Mouse (Mus musculus) thymus, postnatal 4 days (tissue): ENCODE data around the gene Pip.

Source experiments
- DNase-seq: peaks from one replicate; pipeline ENCODE4 v3.0.0; 2021

The Pip gene

DNA sequence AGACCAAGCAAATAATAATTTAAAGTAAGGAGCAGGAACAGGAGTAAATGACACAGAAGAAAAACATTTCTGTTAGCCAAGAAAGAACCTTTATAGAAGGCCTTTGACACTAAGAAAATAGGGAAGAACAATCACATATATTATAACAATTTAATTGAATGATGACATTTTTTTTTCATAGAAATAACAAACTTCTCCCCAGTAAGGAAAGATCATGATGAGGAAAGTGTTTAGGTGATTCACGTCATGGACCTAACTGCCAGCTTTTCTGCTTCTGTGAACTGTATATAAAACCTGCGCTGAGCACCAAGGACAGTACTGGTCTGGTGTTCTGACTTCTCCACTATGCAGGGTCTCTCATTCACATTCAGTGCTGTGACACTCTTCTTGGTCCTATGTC lies at the start of gene Pip:
Gene Pip (plus strand): TSS at position 301 of the 400 bp plus-strand sequence.
- DNase-seq, result no peak

DNA sequence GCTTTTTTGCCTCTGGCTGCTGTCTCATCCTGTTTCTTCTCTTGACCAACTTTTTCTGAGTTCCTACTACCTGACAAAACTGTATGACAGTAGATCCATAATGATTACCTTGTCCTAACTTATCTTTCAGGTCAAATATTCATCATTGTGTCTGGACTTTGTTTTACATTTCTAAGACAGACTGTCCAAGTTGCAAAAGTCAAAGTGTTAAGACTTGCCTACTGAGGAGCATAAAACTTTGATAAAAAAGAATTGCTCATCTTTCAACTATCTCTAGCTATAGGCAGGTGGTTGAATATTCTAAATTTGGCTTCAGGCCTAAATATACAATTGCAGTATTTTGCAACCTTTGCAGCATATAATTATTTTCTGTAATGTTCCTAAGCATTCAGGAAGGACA lies 23.2 kb upstream of the Pip start:
- DNase-seq, result no peak

DNA sequence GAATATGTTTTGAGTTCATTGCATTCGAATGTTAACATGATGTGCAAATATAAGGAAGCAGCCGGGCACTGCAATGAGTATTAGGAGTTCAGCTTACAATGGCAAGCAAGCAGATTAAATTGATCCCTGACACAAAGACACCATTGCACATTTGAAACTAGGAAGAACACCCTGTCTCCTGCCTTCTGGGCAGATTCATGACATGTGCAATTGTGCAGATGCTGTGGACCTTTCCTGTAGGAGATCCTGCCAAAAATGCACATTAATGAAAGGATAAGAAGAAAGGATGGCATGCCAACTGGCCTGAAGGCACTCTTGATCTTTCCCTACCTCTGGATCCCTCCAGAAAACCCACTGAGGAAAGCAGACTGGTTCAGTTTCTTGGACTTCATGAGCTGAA lies 17.8 kb upstream of the Pip start:
- no peak for DNase-seq

DNA sequence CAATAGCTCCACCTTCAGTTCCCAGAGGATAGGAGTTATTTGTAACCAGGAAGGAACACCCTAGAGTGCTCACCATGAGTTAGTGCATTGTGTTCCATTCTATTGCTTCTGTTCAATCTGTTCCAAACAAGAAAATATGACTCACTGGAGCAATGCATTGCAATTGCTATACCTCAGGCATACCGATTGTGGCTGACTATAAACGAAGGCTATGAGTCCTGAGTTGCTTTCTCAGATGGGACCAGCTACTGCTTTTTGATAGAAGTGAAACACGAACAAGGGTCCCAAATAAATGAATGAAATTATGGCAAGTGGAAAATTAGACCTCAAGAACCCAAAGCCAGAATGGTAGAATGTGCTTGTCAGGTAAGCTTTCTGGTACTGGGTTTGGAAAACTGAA lies 5.4 kb downstream of the Pip start, which contains the start of gene Sval2:
Gene Sval2 (plus strand): TSS at position 301 of the 400 bp plus-strand sequence.
- DNase-seq, result no peak

DNA sequence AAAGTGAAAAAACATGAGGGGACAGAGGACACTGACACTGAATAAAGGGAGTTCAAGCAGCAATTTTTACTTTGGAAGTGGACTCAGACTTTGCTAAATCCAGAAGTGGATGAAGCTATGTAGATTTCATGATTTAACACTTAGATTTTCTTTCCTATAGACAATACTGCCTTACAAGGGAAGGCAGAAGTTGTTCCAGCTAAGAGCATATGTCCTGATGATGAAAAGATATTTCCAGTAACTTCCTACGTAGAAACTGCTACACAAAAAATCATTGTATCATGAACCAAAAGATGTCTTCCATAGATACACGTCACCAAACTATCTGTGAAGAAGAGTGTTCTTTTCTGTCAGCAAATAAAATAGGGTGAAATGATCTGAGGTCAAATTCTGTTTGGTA lies 16.7 kb downstream of the Pip start:
- DNase-seq, result no peak
